Mouse (Mus musculus) neural tube, embryonic 13.5 days (tissue): ENCODE data around the gene Hbq1a. TPM values are rescaled to one million over a fixed set of nuclear protein-coding genes. Genes with fewer than 3 reads are reported as not detected.
"Not testable (repeated sequence)": the region's sequence is repeated elsewhere in the genome, so short reads cannot be mapped to it uniquely, and the experiment has no call there.

Source experiments
- ATAC-seq: fragments of 200-750 bp; cut with Nextera tagmentation; 2 replicates; pipeline ENCODE4 v1.8.0; 2017; ENCODE audit warnings: low read depth, mild to moderate bottlenecking, moderate TSS enrichment, moderate library complexity
- H3K27ac ChIP-seq: fragments of 300-500 bp; sonication (generic); replicated peaks from 2 replicates; pipeline ENCODE4 v1.5.1; 2015; ENCODE audit warnings: moderate library complexity, mild to moderate bottlenecking, inconsistent platforms
- H3K27me3 ChIP-seq: fragments of 300-500 bp; sonication (generic); 2 replicates; pipeline ENCODE4 v1.6.1; 2015; ENCODE audit warnings: mild to moderate bottlenecking, inconsistent platforms
- H3K36me3 ChIP-seq: fragments of 300-500 bp; sonication (generic); 2 replicates; pipeline ENCODE4 v1.6.1; 2015; ENCODE audit warnings: mild to moderate bottlenecking, inconsistent platforms
- H3K4me1 ChIP-seq: fragments of 300-500 bp; sonication (generic); replicated peaks from 2 replicates; pipeline ENCODE4 v1.6.1; 2015; ENCODE audit warnings: inconsistent platforms
- H3K4me2 ChIP-seq: fragments of 300-500 bp; sonication (generic); 2 replicates; pipeline ENCODE4 v1.6.1; 2015; ENCODE audit warnings: inconsistent platforms, mild to moderate bottlenecking, moderate library complexity
- H3K4me3 ChIP-seq: fragments of 300-500 bp; sonication (generic); 2 replicates; pipeline ENCODE4 v1.5.1; 2015; ENCODE audit warnings: mild to moderate bottlenecking, inconsistent platforms
- H3K9ac ChIP-seq: fragments of 300-500 bp; sonication (generic); 2 replicates; pipeline ENCODE4 v1.6.1; 2015; ENCODE audit warnings: moderate library complexity, mild to moderate bottlenecking, inconsistent platforms
- H3K9me3 ChIP-seq: fragments of 300-500 bp; sonication (generic); 2 replicates; pipeline ENCODE4 v1.6.1; 2016; ENCODE audit warnings: inconsistent platforms
- WGBS: fragments of 180-500 bp; shearing (Covaris S2); methylation state at CpG from one replicate; pipeline ENCODE4 v1.1.7; 2015; 5-methylcytosine and 5-hydroxymethylcytosine counted together
- polyA plus RNA-seq: library from polyadenylated mRNA; unstranded; fragments of >200 nt; fragmentation: Nextera tagmentation; extraction: Ambion mirVana; gene quantifications from 2 replicates; pipeline ENCODE4 v1.2.1, GENCODE M21; 2015

The Hbq1a gene
- polyA plus RNA-seq: 1.4 and 1.8 TPM in 2 replicates

- H3K9ac ChIP-seq, H3K36me3 ChIP-seq, H3K4me1 ChIP-seq, H3K9me3 ChIP-seq, H3K27ac ChIP-seq: not testable (repeated sequence)
- Histone ChIP-seq H3K27me3 (peaks cover 20% of the 10 kb centered on the region), H3K4me3 (peak within 1 kb of the TSS; percentile 26), H3K4me2 (peak within 1 kb of the TSS; percentile 49)
- ATAC-seq: peak; percentile 73
- WGBS: 5% methylated on average over 16 of the region's 16 CpGs
Measured at GRCm38 (mm10) chr11:32299865-32300264, at the start of gene Hbq1a. Gene Hbq1a (plus strand): TSS chr11:32300069.

- Histone ChIP-seq H3K27me3 (no peaks in the 10 kb centered on the region), H3K4me2 (no peak overlapping the region), H3K4me1 (no peaks in the 10 kb centered on the region), H3K9me3 (no peaks in the 10 kb centered on the region), H3K4me3 (no peak overlapping the region), H3K9ac (no peak overlapping the region), H3K36me3 (peaks cover 75% of the 10 kb centered on the region), H3K27ac (no peak overlapping the region)
- 85% methylated on average over 8 of the region's 8 CpGs for WGBS
- no peak for ATAC-seq
Measured at GRCm38 (mm10) chr11:32250880-32251763, 48.7 kb upstream of the Hbq1a start.

DNA sequence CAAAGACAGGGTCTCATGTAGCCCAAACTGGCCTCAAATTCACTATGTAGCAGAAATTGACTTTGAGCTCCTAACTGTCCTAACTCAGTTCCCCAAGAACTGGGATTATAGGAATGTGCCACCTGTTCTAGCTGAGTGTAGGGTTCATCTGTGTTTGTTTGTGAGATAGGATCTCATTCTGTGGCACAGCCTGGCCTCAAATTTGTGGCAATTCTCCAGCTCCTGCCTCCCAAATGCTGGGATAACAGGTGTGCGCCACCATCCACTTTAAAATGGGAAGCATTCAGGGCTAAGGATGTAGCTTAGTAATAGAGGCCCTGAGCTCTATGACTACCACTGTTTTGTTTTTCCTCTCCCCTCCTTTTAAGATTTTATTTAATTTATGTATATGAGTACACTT lies 46.7 kb upstream of the Hbq1a start:
- Histone ChIP-seq H3K4me3 (no peak overlapping the region), H3K9me3 (no peaks in the 10 kb centered on the region), H3K4me1 (no peaks in the 10 kb centered on the region), H3K36me3 (peaks cover 56% of the 10 kb centered on the region), H3K27ac (no peak overlapping the region), H3K27me3 (no peaks in the 10 kb centered on the region), H3K9ac (no peak overlapping the region), H3K4me2 (no peak overlapping the region)
- WGBS: 100% methylated on average over 1 of the region's 1 CpGs
- ATAC-seq: no peak

GRCm38 (mm10) chr11:32256146-32256545 lies 43.7 kb upstream of the Hbq1a start:
- no peak overlapping the region for H3K4me3 ChIP-seq
- ATAC-seq: no peak
- no peaks in the 10 kb centered on the region; the same call in 1 of the 2 replicates for H3K4me1 ChIP-seq
- no peak overlapping the region for H3K9ac ChIP-seq
- no peak overlapping the region for H3K27ac ChIP-seq
- no peaks in the 10 kb centered on the region for H3K9me3 ChIP-seq
- peaks cover 42% of the 10 kb centered on the region for H3K36me3 ChIP-seq
- no peaks in the 10 kb centered on the region for H3K27me3 ChIP-seq
- no peak overlapping the region for H3K4me2 ChIP-seq
- WGBS: 87% methylated on average over 1 of the region's 1 CpGs

DNA sequence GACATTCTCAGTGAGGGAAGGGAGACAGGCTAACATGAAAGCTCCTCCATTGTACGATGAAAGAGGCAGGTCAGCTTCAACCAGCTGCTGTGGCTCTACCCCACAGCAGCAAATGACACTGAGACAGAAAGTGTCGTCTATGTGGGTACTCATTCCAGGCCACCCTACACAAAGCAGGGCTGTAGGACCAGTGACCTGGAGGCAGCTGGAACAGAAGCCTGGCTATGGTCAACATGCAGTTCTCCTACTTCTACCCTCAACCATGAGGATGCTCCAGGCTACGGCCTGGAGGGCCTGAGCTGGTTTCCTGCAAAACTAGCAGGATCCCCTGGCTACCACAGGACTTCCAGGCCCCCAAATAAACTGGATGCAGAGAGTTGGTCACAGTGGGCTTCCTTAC lies 43.3 kb upstream of the Hbq1a start:
- H3K4me1 ChIP-seq: peaks cover 2% of the 10 kb centered on the region; the same call in 1 of the 2 replicates
- H3K4me3 ChIP-seq: no peak overlapping the region
- peaks cover 38% of the 10 kb centered on the region for H3K36me3 ChIP-seq
- H3K27ac ChIP-seq: no peak overlapping the region
- H3K4me2 ChIP-seq: no peak overlapping the region
- no peaks in the 10 kb centered on the region for H3K27me3 ChIP-seq
- 81% methylated on average over 3 of the region's 3 CpGs for WGBS
- no peaks in the 10 kb centered on the region for H3K9me3 ChIP-seq
- no peak overlapping the region for H3K9ac ChIP-seq
- ATAC-seq: no peak

- WGBS: 82% methylated on average over 10 of the region's 10 CpGs
- Histone ChIP-seq H3K27ac (peak overlapping the region; percentile 24; the same call in 1 of the 2 replicates), H3K9me3 (no peaks in the 10 kb centered on the region), H3K4me3 (no peak overlapping the region), H3K4me2 (no peak overlapping the region), H3K36me3 (peaks cover 17% of the 10 kb centered on the region), H3K4me1 (peaks cover 16% of the 10 kb centered on the region), H3K27me3 (no peaks in the 10 kb centered on the region), H3K9ac (0 out of 2 replicates have a peak overlapping the region, but pooled peaks have one; percentile 8)
- no peak for ATAC-seq
Measured at GRCm38 (mm10) chr11:32262674-32263415, 37.0 kb upstream of the Hbq1a start.

DNA sequence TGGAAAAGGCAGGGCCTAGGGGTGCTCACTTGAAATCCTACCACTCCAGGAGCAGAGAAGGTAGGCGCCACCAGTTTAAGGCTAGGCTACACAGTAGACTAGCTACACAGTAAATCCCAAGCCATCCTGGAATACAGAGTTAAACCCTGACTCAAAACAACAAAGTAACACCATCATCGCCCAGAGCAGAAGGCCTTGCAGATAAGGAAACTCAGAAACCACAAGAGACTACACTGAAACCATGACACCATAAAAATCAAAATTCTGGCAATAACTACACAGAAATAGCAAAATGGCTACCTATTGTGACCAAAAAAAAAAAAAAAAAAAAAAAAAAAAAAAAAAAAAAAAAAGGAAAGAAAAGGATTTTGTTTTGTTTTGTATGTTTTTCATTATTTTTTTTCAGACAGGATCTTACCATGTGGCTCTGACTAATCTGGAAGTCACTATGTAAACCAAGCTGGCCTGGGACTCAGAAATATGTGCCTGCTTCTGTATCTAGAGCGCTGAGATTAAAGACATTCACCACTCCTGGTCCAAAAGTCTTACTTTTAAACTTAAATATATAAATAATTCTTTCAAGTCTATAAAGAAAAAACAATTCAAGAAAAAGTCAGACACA lies 34.6 kb upstream of the Hbq1a start:
- H3K27me3 ChIP-seq: no peaks in the 10 kb centered on the region
- peaks cover 14% of the 10 kb centered on the region for H3K36me3 ChIP-seq
- H3K4me2 ChIP-seq: no peak overlapping the region
- ATAC-seq: no peak
- H3K27ac ChIP-seq: no peak overlapping the region
- H3K9ac ChIP-seq: no peak overlapping the region
- H3K9me3 ChIP-seq: no peaks in the 10 kb centered on the region
- H3K4me1 ChIP-seq: peaks cover 21% of the 10 kb centered on the region
- WGBS: 96% methylated on average over 3 of the region's 3 CpGs
- H3K4me3 ChIP-seq: no peak overlapping the region

- no peak for ATAC-seq
- Histone ChIP-seq H3K36me3 (0 out of 2 replicates have a peak, but pooled peaks cover 5% of the 10 kb centered on the region), H3K27me3 (0 out of 2 replicates have a peak, but pooled peaks cover under 1% of the 10 kb centered on the region), H3K4me1 (peaks cover 21% of the 10 kb centered on the region), H3K27ac (no peak overlapping the region), H3K4me2 (0 out of 2 replicates have a peak overlapping the region, but pooled peaks have one; percentile 7), H3K9ac (no peak overlapping the region), H3K9me3 (no peaks in the 10 kb centered on the region), H3K4me3 (no peak overlapping the region)
- 92% methylated on average over 6 of the region's 6 CpGs for WGBS
Measured at GRCm38 (mm10) chr11:32266194-32266593, 33.7 kb upstream of the Hbq1a start.

- H3K27me3 ChIP-seq: 0 out of 2 replicates have a peak, but pooled peaks cover 3% of the 10 kb centered on the region
- WGBS: 26% methylated on average over 6 of the region's 6 CpGs
- H3K4me2 ChIP-seq: peak overlapping the region; percentile 60
- 0 out of 2 replicates have a peak, but pooled peaks cover 5% of the 10 kb centered on the region for H3K36me3 ChIP-seq
- H3K4me1 ChIP-seq: peaks cover 18% of the 10 kb centered on the region
- peak overlapping the region; percentile 94 for H3K9ac ChIP-seq
- no peaks in the 10 kb centered on the region for H3K9me3 ChIP-seq
- no peak for ATAC-seq
- H3K4me3 ChIP-seq: peak overlapping the region; percentile 77
- H3K27ac ChIP-seq: peak overlapping the region; percentile 98
Measured at GRCm38 (mm10) chr11:32266776-32267175, 33.1 kb upstream of the Hbq1a start.

- peak within 1 kb of the TSS; percentile 60 for H3K4me2 ChIP-seq
- H3K36me3 ChIP-seq: 0 out of 2 replicates have a peak, but pooled peaks cover 4% of the 10 kb centered on the region
- 0 out of 2 replicates have a peak, but pooled peaks cover 3% of the 10 kb centered on the region for H3K27me3 ChIP-seq
- peak within 1 kb of the TSS; percentile 94 for H3K9ac ChIP-seq
- peaks cover 18% of the 10 kb centered on the region for H3K4me1 ChIP-seq
- H3K4me3 ChIP-seq: peak within 1 kb of the TSS; percentile 77
- no peaks in the 10 kb centered on the region for H3K9me3 ChIP-seq
- peak within 1 kb of the TSS; percentile 98 for H3K27ac ChIP-seq
- peak; percentile 99 for ATAC-seq
- under 1% methylated on average over 54 of the region's 54 CpGs for WGBS
Measured at GRCm38 (mm10) chr11:32267188-32267884, 32.5 kb upstream of the Hbq1a start, which contains the start of gene Nprl3. Gene Nprl3 (minus strand): TSS chr11:32267707.

GRCm38 (mm10) chr11:32267964-32268363 lies 31.9 kb upstream of the Hbq1a start:
- H3K36me3 ChIP-seq: no peaks in the 10 kb centered on the region
- 0 out of 2 replicates have a peak, but pooled peaks cover 3% of the 10 kb centered on the region for H3K27me3 ChIP-seq
- H3K4me3 ChIP-seq: peak overlapping the region; percentile 77
- no peaks in the 10 kb centered on the region for H3K9me3 ChIP-seq
- ATAC-seq: peak; percentile 48
- WGBS: 23% methylated on average over 5 of the region's 5 CpGs
- peak overlapping the region; percentile 94 for H3K9ac ChIP-seq
- peaks cover 18% of the 10 kb centered on the region for H3K4me1 ChIP-seq
- peak overlapping the region; percentile 98 for H3K27ac ChIP-seq
- peak overlapping the region; percentile 60 for H3K4me2 ChIP-seq
